Mouse (Mus musculus): ENCODE results near the gene Zfp53. TPM values are rescaled to one million over a fixed set of nuclear protein-coding genes. Genes with fewer than 3 reads are reported as not detected.

Zfp53 gene
- polyA plus RNA-seq, 1 experiment from 2014 or later, result 9.7 TPM

GRCm38 (mm10) chr17:21532101-21532951, 43.5 kb downstream of the Zfp53 start:
- WGBS, result under 1% methylated on average over 54 of the region's 54 CpGs
- peak overlapping the region; percentile 81 for H3K4me3 ChIP-seq
- H3K4me1 ChIP-seq, result peaks cover 34% of the 10 kb centered on the region
- peak; percentile 70 for DNase-seq (ENCODE audit: extremely low spot score, low spot score)
- peak overlapping the region; percentile 97 for H3K27ac ChIP-seq
- no peaks in the 10 kb centered on the region for H3K36me3 ChIP-seq (replicated peaks)
- H3K9me3 ChIP-seq, result 0 out of 2 replicates have a peak, but pooled peaks cover 3% of the 10 kb centered on the region
- no peaks in the 10 kb centered on the region for H3K27me3 ChIP-seq (ENCODE audit: poor library complexity, severe bottlenecking)

GRCm38 (mm10) chr17:21533961-21534360, 45.2 kb downstream of the Zfp53 start:
- H3K9me3 ChIP-seq, result 0 out of 2 replicates have a peak, but pooled peaks cover 3% of the 10 kb centered on the region
- H3K4me1 ChIP-seq, result peaks cover 34% of the 10 kb centered on the region
- no peaks in the 10 kb centered on the region for H3K27me3 ChIP-seq (ENCODE audit: poor library complexity, severe bottlenecking)
- H3K27ac ChIP-seq, result no peak overlapping the region
- 90% methylated on average over 1 of the region's 1 CpGs for WGBS
- H3K4me3 ChIP-seq, result no peak overlapping the region
- no peak for DNase-seq (ENCODE audit: extremely low spot score, low spot score)
- H3K36me3 ChIP-seq (replicated peaks), result no peaks in the 10 kb centered on the region

GRCm38 (mm10) chr17:21534460-21535095, 45.8 kb downstream of the Zfp53 start:
- H3K27ac ChIP-seq, result no peak overlapping the region; the same call in 1 of the 2 replicates
- no peaks in the 10 kb centered on the region for H3K36me3 ChIP-seq (replicated peaks)
- H3K27me3 ChIP-seq (ENCODE audit: poor library complexity, severe bottlenecking), result no peaks in the 10 kb centered on the region
- 25% methylated on average over 4 of the region's 4 CpGs for WGBS
- 0 out of 2 replicates have a peak, but pooled peaks cover 3% of the 10 kb centered on the region for H3K9me3 ChIP-seq
- H3K4me3 ChIP-seq, result no peak overlapping the region
- peaks cover 34% of the 10 kb centered on the region for H3K4me1 ChIP-seq
- peak; percentile 14 for DNase-seq (ENCODE audit: extremely low spot score, low spot score)

GRCm38 (mm10) chr17:21535096-21536001, 46.6 kb downstream of the Zfp53 start, which contains the start of gene Zfp52:
Gene Zfp52 (plus strand): TSS chr17:21535539.
- Histone ChIP-seq H3K4me1 (peaks cover 34% of the 10 kb centered on the region), H3K27me3 (ENCODE audit: poor library complexity, severe bottlenecking) (no peaks in the 10 kb centered on the region), H3K9me3 (0 out of 2 replicates have a peak, but pooled peaks cover 3% of the 10 kb centered on the region), H3K27ac (peak within 1 kb of the TSS; percentile 75), H3K36me3 (replicated peaks) (no peaks in the 10 kb centered on the region), H3K4me3 (peak within 1 kb of the TSS; percentile 59)
- DNase-seq (ENCODE audit: extremely low spot score, low spot score), result peak; percentile 39
- WGBS, result 4% methylated on average over 21 of the region's 21 CpGs

GRCm38 (mm10) chr17:21536096-21536495, 47.3 kb downstream of the Zfp53 start:
- Histone ChIP-seq H3K36me3 (replicated peaks) (no peaks in the 10 kb centered on the region), H3K27me3 (ENCODE audit: poor library complexity, severe bottlenecking) (no peaks in the 10 kb centered on the region), H3K4me3 (peak overlapping the region; percentile 59), H3K9me3 (0 out of 2 replicates have a peak, but pooled peaks cover 3% of the 10 kb centered on the region), H3K27ac (no peak overlapping the region), H3K4me1 (peaks cover 32% of the 10 kb centered on the region)
- WGBS, result 44% methylated on average over 7 of the region's 7 CpGs
- no peak for DNase-seq (ENCODE audit: extremely low spot score, low spot score)

- peaks cover 28% of the 10 kb centered on the region for H3K4me1 ChIP-seq
- no peaks in the 10 kb centered on the region for H3K36me3 ChIP-seq (replicated peaks)
- H3K27me3 ChIP-seq (ENCODE audit: poor library complexity, severe bottlenecking), result no peaks in the 10 kb centered on the region
- H3K9me3 ChIP-seq, result 0 out of 2 replicates have a peak, but pooled peaks cover 3% of the 10 kb centered on the region
- no peak for DNase-seq (ENCODE audit: extremely low spot score, low spot score)
- 71% methylated on average over 2 of the region's 2 CpGs for WGBS
- H3K4me3 ChIP-seq, result no peak overlapping the region
- H3K27ac ChIP-seq, result no peak overlapping the region
Observed at GRCm38 (mm10) chr17:21536676-21537075, 47.9 kb downstream of the Zfp53 start.

- Histone ChIP-seq H3K4me3 (no peak overlapping the region), H3K36me3 (replicated peaks) (peaks cover 10% of the 10 kb centered on the region; the same call in 1 of the 2 replicates), H3K27ac (no peak overlapping the region), H3K4me1 (no peaks in the 10 kb centered on the region), H3K27me3 (ENCODE audit: poor library complexity, severe bottlenecking) (no peaks in the 10 kb centered on the region), H3K9me3 (no peaks in the 10 kb centered on the region)
- 96% methylated on average over 2 of the region's 2 CpGs for WGBS
- no peak for DNase-seq (ENCODE audit: extremely low spot score, low spot score)
Observed at GRCm38 (mm10) chr17:21557831-21558230, 69.0 kb downstream of the Zfp53 start.

Other genes with a start within 250 kb of the Zfp53 start
- not detected in 2 replicates for gene Vmn1r235, start 232.6 kb upstream of the Zfp53 start, polyA plus RNA-seq (2016; fragmentation: Nextera tagmentation; extraction: Ambion mirVana)
- not detected in 2 replicates for gene Vmn1r236, start 206.1 kb upstream of the Zfp53 start, polyA plus RNA-seq (2016; fragmentation: Nextera tagmentation; extraction: Ambion mirVana)
- not detected in 2 replicates for gene Vmn1r237, start 177.1 kb upstream of the Zfp53 start, polyA plus RNA-seq (2016; fragmentation: Nextera tagmentation; extraction: Ambion mirVana)
- gene Zfp677, start 105.2 kb upstream of the Zfp53 start, polyA plus RNA-seq (2016; fragmentation: Nextera tagmentation; extraction: Ambion mirVana), result 1.9 and 3.1 TPM in 2 replicates
- gene Zfp54, start 65.8 kb upstream of the Zfp53 start, polyA plus RNA-seq (2016; fragmentation: Nextera tagmentation; extraction: Ambion mirVana), result 2.6 and 2.9 TPM in 2 replicates
- gene Zfp51, start 38.6 kb upstream of the Zfp53 start, polyA plus RNA-seq (2016; fragmentation: Nextera tagmentation; extraction: Ambion mirVana), result 15.1 and 15.9 TPM in 2 replicates
- gene Zfp52, start 46.5 kb downstream of the Zfp53 start, polyA plus RNA-seq (2016; fragmentation: Nextera tagmentation; extraction: Ambion mirVana), result 2.0 and 2.1 TPM in 2 replicates
- gene Zfp948, start 78.0 kb downstream of the Zfp53 start, polyA plus RNA-seq (2016; fragmentation: Nextera tagmentation; extraction: Ambion mirVana), result 13.9 and 14.5 TPM in 2 replicates
- 4.1 and 5.9 TPM in 2 replicates for gene Zfp983, start 161.6 kb downstream of the Zfp53 start, polyA plus RNA-seq (2016; fragmentation: Nextera tagmentation; extraction: Ambion mirVana)
- 7.8 and 9.1 TPM in 2 replicates for gene Gm10226, start 202.9 kb downstream of the Zfp53 start, polyA plus RNA-seq (2016; fragmentation: Nextera tagmentation; extraction: Ambion mirVana)
- 19.8 and 20.1 TPM in 2 replicates for gene Zfp760, start 218.7 kb downstream of the Zfp53 start, polyA plus RNA-seq (2016; fragmentation: Nextera tagmentation; extraction: Ambion mirVana)
- gene Zfp229, start 241.8 kb downstream of the Zfp53 start, polyA plus RNA-seq (2016; fragmentation: Nextera tagmentation; extraction: Ambion mirVana), result 8.1 and 8.3 TPM in 2 replicates

Measured in forebrain, embryonic 10.5 days (tissue).